Mouse (Mus musculus) left cerebral cortex, postnatal 36 days (tissue): ENCODE measurements around the gene Ssbp1. TPM values are rescaled to one million over a fixed set of nuclear protein-coding genes. Genes with fewer than 3 reads are reported as not detected.

Experiments
- DNase-seq, 2 experiments: peaks; one replicate each; pipeline ENCODE4 v3.0.0; 2021 to 2022; ENCODE audit warnings: low spot score in 2 of 2, mixed read lengths in 1 of 2
- intact Hi-C: fragments of 180-260 bp; cut with DNase I; formaldehyde crosslinking; loops from one replicate; pipeline ENCODE4 v1.15.1; 2025
- total RNA-seq, 2 experiments: library from RNA; stranded (reverse); gene quantifications; 2 replicates each; pipeline ENCODE4 v1.2.3; 2021

The Ssbp1 gene
- total RNA-seq, 2 experiments from 2014 or later: 25.9 to 36.0 TPM

- intact Hi-C loops: no loop called here
Measured at GRCm38 (mm10) chr6:40443281-40443928, 27.7 kb upstream of the Ssbp1 start.

GRCm38 (mm10) chr6:40448626-40449025 lies 22.5 kb upstream of the Ssbp1 start:
- DNase-seq: no peak
- intact Hi-C loops: no loop called here

More at GRCm38 (mm10) chr6:40443281-40443928, 27.7 kb upstream of the Ssbp1 start:
- DNase-seq: no peak

- DNase-seq: no peak
- intact Hi-C loops: no loop called here
Measured at GRCm38 (mm10) chr6:40454436-40455041, 16.6 kb upstream of the Ssbp1 start.

GRCm38 (mm10) chr6:40465710-40466109 lies 5.4 kb upstream of the Ssbp1 start:
- DNase-seq: no peak
- intact Hi-C loops: no loop called here

- intact Hi-C loops: loop anchor here (2.0 kb wide), 1 partner anchor 35 kb away; the partner anchor contains the start of gene E330009J07Rik
- no peak for DNase-seq
Measured at GRCm38 (mm10) chr6:40471720-40472010, 513 bp downstream of the Ssbp1 start.

- DNase-seq: no peak
- intact Hi-C loops: no loop called here
Measured at GRCm38 (mm10) chr6:40476132-40476531, 5.0 kb downstream of the Ssbp1 start.

- no peak for DNase-seq
Measured at GRCm38 (mm10) chr6:40479705-40480104, 8.6 kb downstream of the Ssbp1 start.

GRCm38 (mm10) chr6:40482318-40482717 lies 11.2 kb downstream of the Ssbp1 start:
- DNase-seq: no peak
- intact Hi-C loops: loop anchor here (2.0 to 10.0 kb wide), 2 partner anchors 136 to 352 kb away; no protein-coding TSS in a partner anchor

More at GRCm38 (mm10) chr6:40479705-40480104, 8.6 kb downstream of the Ssbp1 start:
- intact Hi-C loops: loop anchor here (1.0 to 10.0 kb wide), 2 partner anchors 208 to 355 kb away; no protein-coding TSS in a partner anchor

GRCm38 (mm10) chr6:40490933-40491332 lies 19.8 kb downstream of the Ssbp1 start, which contains the start of gene Tas2r137:
Tas2r137 (plus strand) TSS chr6:40491233.
- no peak for DNase-seq
- intact Hi-C loops: no loop called here

GRCm38 (mm10) chr6:40493229-40493628 lies 22.1 kb downstream of the Ssbp1 start, which contains the start of gene Tas2r108:
Tas2r108 (plus strand) TSS chr6:40493529.
- DNase-seq: no peak
- intact Hi-C loops: no loop called here

GRCm38 (mm10) chr6:40519408-40519807 lies 48.3 kb downstream of the Ssbp1 start, which contains the start of gene Prss37:
Prss37 (minus strand) TSS chr6:40519508.
- no peak for DNase-seq
- intact Hi-C loops: no loop called here

Other genes with a start within 250 kb of the Ssbp1 start
- 10 to 100 TPM; 41.4 to 44.8 TPM for gene Agk, start 146.2 kb upstream of the Ssbp1 start, total RNA-seq
- gene E330009J07Rik, start 35.2 kb upstream of the Ssbp1 start, total RNA-seq: 10 to 100 TPM; 53.2 to 58.2 TPM
- under 1 TPM in 1 of 2 experiments, not detected in 1; 0.18 TPM for gene Wee2, start 32.3 kb upstream of the Ssbp1 start, total RNA-seq
- gene Tas2r137, start 19.9 kb downstream of the Ssbp1 start, total RNA-seq: under 1 TPM; 0.39 TPM
- gene Tas2r108, start 22.2 kb downstream of the Ssbp1 start, total RNA-seq: not detected
- not detected for gene Prss37, start 48.2 kb downstream of the Ssbp1 start, total RNA-seq
- gene Olfr461, start 83.7 kb downstream of the Ssbp1 start, total RNA-seq: not detected
- gene Olfr460, start 98.1 kb downstream of the Ssbp1 start, total RNA-seq: not detected
- under 1 TPM; 0.47 to 0.84 TPM for gene Clec5a, start 114.5 kb downstream of the Ssbp1 start, total RNA-seq
- not detected for gene Tas2r138, start 142.0 kb downstream of the Ssbp1 start, total RNA-seq
- gene Mgam, start 157.5 kb downstream of the Ssbp1 start, total RNA-seq: not detected